Mouse (Mus musculus) erythroblast, embryonic 14.5 days (primary cell): ENCODE data around the gene Amy1.

ENCODE experiments used
- GATA1 ChIP-seq: IDR thresholded peaks from 2 replicates; pipeline ENCODE4 v1.6.1; 2012; ENCODE audit warnings: low read length, inconsistent platforms, mixed read lengths
- TAL1 ChIP-seq: IDR thresholded peaks from 3 replicates; pipeline ENCODE4 v1.6.1; 2012; ENCODE audit warnings: low read length, inconsistent platforms, mixed read lengths

- TF ChIP-seq GATA1: no peak
- TF ChIP-seq TAL1: no peak
Observed at GRCm38 (mm10) chr3:113539692-113540091, 66.8 kb downstream of the Amy1 start.
